Mouse (Mus musculus): ENCODE measurements at regions not wholly inside any gene's neighbourhood (a gene's known extent, or its start where the extent isn't known, plus 50 kb on each side); places are given as distances from the start of the nearest gene placed in this dataset.
A peak's percentile ranks its signal among the peaks of the same experiment; 100 is the strongest.

DNA sequence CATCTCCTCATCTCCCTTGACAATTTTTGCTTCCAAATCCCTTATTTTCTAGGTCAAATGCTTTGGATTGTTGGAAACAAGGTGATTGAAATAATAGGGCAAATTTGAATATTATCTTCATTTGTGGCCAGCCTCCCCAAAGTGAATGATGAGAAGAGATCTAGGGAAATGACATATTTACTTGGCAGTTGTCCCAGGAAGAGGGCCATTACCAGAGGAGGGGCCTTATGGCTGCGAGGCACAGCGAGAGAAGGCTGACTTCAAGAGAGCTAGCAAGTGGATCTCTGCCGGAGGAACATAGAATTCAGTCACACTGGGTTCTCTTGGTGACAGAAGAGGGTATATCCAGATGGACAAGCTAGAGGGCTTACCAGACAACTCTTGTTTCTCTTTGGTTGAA is 390.9 kb downstream of the Rps24 start:
- Histone ChIP-seq H3K27ac (ENCODE audit: low read length) (no peak overlapping the region), H3K9ac (ENCODE audit: low read depth, low read length) (no peak overlapping the region), H3K27me3 (replicated peaks; ENCODE audit: control insufficient read depth, insufficient read depth, low read length) (no peaks in the 10 kb centered on the region), H3K4me2 (ENCODE audit: low read depth, low read length) (no peak overlapping the region), H3K4me1 (ENCODE audit: control insufficient read depth, insufficient read depth, low read length) (no peaks in the 10 kb centered on the region), H3K9me3 (ENCODE audit: control insufficient read depth, low read length) (no peaks in the 10 kb centered on the region), H3K4me3 (ENCODE audit: low read length) (no peak overlapping the region), H3K36me3 (ENCODE audit: control insufficient read depth, insufficient read depth, low read length) (no peaks in the 10 kb centered on the region)
- ATAC-seq = no peak
- 41% methylated on average over 3 of the region's 3 CpGs for WGBS

GRCm38 (mm10) chr14:24886164-24886563 is 399.2 kb downstream of the Rps24 start:
- H3K27me3 ChIP-seq (replicated peaks; ENCODE audit: control insufficient read depth, insufficient read depth, low read length) = no peaks in the 10 kb centered on the region
- H3K4me3 ChIP-seq (ENCODE audit: low read length) = no peak overlapping the region
- H3K9ac ChIP-seq (ENCODE audit: low read depth, low read length) = no peak overlapping the region
- no peaks in the 10 kb centered on the region for H3K9me3 ChIP-seq (ENCODE audit: control insufficient read depth, low read length)
- no peaks in the 10 kb centered on the region for H3K4me1 ChIP-seq (ENCODE audit: control insufficient read depth, insufficient read depth, low read length)
- H3K4me2 ChIP-seq (ENCODE audit: low read depth, low read length) = no peak overlapping the region
- H3K27ac ChIP-seq (ENCODE audit: low read length) = no peak overlapping the region
- ATAC-seq = no peak
- no peaks in the 10 kb centered on the region for H3K36me3 ChIP-seq (ENCODE audit: control insufficient read depth, insufficient read depth, low read length)
- 85% methylated on average over 1 of the region's 1 CpGs for WGBS

DNA sequence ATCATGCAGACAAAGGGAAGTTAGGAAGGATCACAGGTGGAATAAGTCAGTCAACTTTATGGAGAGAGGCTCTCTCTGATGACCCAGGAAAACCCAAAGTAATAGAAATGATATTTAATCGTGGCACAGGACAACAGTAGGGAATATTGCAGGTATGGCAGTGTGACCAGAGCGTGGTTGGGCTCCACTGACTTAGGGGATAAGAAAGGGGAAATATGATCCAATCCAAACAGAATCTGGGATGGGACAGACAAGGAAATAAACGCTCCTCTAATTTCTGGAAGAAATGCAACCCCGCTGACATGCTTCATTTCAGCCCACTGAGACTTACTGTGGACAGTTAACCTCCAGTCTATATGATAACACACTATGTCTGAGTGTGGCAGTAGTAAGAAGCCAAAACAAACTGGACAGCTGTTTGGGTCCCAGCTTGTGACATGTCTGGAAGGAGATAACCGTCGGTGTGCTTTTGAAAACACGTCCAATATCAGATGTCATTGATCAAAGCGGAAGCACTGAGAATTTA is 400.0 kb downstream of the Rps24 start:
- H3K4me1 ChIP-seq (ENCODE audit: control insufficient read depth, insufficient read depth, low read length) = no peaks in the 10 kb centered on the region
- no peak overlapping the region for H3K27ac ChIP-seq (ENCODE audit: low read length)
- H3K36me3 ChIP-seq (ENCODE audit: control insufficient read depth, insufficient read depth, low read length) = no peaks in the 10 kb centered on the region
- no peak overlapping the region for H3K4me3 ChIP-seq (ENCODE audit: low read length)
- no peaks in the 10 kb centered on the region for H3K9me3 ChIP-seq (ENCODE audit: control insufficient read depth, low read length)
- no peak overlapping the region for H3K9ac ChIP-seq (ENCODE audit: low read depth, low read length)
- no peaks in the 10 kb centered on the region for H3K27me3 ChIP-seq (replicated peaks; ENCODE audit: control insufficient read depth, insufficient read depth, low read length)
- H3K4me2 ChIP-seq (ENCODE audit: low read depth, low read length) = no peak overlapping the region
- ATAC-seq = no peak
- WGBS = 77% methylated on average over 8 of the region's 8 CpGs

- no peaks in the 10 kb centered on the region for H3K4me1 ChIP-seq (ENCODE audit: control insufficient read depth, insufficient read depth, low read length)
- no peak for ATAC-seq
- 83% methylated on average over 2 of the region's 2 CpGs for WGBS
- no peak overlapping the region for H3K4me2 ChIP-seq (ENCODE audit: low read depth, low read length)
- no peaks in the 10 kb centered on the region for H3K9me3 ChIP-seq (ENCODE audit: control insufficient read depth, low read length)
- H3K9ac ChIP-seq (ENCODE audit: low read depth, low read length) = no peak overlapping the region
- no peaks in the 10 kb centered on the region for H3K36me3 ChIP-seq (ENCODE audit: control insufficient read depth, insufficient read depth, low read length)
- H3K4me3 ChIP-seq (ENCODE audit: low read length) = no peak overlapping the region
- H3K27ac ChIP-seq (ENCODE audit: low read length) = no peak overlapping the region
- no peaks in the 10 kb centered on the region for H3K27me3 ChIP-seq (replicated peaks; ENCODE audit: control insufficient read depth, insufficient read depth, low read length)
These were observed 403.9 kb downstream of the Rps24 start for GRCm38 (mm10) chr14:24890856-24891255.

DNA sequence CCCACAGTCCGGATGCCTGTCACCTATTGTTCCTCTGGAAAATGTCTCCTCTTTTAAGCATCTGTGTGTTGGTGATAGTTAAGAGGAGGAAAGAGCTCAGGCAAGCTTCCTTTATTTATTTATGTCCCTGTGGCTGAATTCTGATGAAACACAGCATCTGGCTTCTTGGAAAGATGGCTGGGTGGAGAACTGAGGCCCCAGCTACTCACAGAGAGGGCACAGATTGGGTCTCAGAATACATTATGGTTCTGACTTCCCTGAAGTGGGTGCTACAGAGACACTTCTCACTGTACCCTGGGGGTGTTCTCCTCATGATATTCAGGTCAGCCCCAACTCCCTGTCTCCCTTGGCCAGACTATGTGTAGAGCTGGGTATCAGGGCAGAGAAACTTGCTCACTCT is 408.3 kb downstream of the Rps24 start:
- ATAC-seq = no peak
- 41% methylated on average over 1 of the region's 1 CpGs for WGBS
- Histone ChIP-seq H3K27ac (ENCODE audit: low read length) (0 out of 2 replicates have a peak overlapping the region, but pooled peaks have one; percentile 10), H3K4me1 (ENCODE audit: control insufficient read depth, insufficient read depth, low read length) (no peaks in the 10 kb centered on the region), H3K4me3 (ENCODE audit: low read length) (no peak overlapping the region), H3K36me3 (ENCODE audit: control insufficient read depth, insufficient read depth, low read length) (no peaks in the 10 kb centered on the region), H3K9ac (ENCODE audit: low read depth, low read length) (no peak overlapping the region), H3K4me2 (ENCODE audit: low read depth, low read length) (no peak overlapping the region), H3K27me3 (replicated peaks; ENCODE audit: control insufficient read depth, insufficient read depth, low read length) (no peaks in the 10 kb centered on the region), H3K9me3 (ENCODE audit: control insufficient read depth, low read length) (no peaks in the 10 kb centered on the region)

- no peak overlapping the region for H3K4me2 ChIP-seq (ENCODE audit: low read depth, low read length)
- no peak for ATAC-seq
- no peaks in the 10 kb centered on the region for H3K9me3 ChIP-seq (ENCODE audit: control insufficient read depth, low read length)
- no peak overlapping the region for H3K27ac ChIP-seq (ENCODE audit: low read length)
- no peak overlapping the region for H3K9ac ChIP-seq (ENCODE audit: low read depth, low read length)
- WGBS = 85% methylated on average over 5 of the region's 5 CpGs
- H3K4me1 ChIP-seq (ENCODE audit: control insufficient read depth, insufficient read depth, low read length) = peaks cover 10% of the 10 kb centered on the region
- H3K4me3 ChIP-seq (ENCODE audit: low read length) = no peak overlapping the region
- no peaks in the 10 kb centered on the region for H3K36me3 ChIP-seq (ENCODE audit: control insufficient read depth, insufficient read depth, low read length)
- H3K27me3 ChIP-seq (replicated peaks; ENCODE audit: control insufficient read depth, insufficient read depth, low read length) = no peaks in the 10 kb centered on the region
These were observed 409.8 kb downstream of the Rps24 start for GRCm38 (mm10) chr14:24896681-24897080.

DNA sequence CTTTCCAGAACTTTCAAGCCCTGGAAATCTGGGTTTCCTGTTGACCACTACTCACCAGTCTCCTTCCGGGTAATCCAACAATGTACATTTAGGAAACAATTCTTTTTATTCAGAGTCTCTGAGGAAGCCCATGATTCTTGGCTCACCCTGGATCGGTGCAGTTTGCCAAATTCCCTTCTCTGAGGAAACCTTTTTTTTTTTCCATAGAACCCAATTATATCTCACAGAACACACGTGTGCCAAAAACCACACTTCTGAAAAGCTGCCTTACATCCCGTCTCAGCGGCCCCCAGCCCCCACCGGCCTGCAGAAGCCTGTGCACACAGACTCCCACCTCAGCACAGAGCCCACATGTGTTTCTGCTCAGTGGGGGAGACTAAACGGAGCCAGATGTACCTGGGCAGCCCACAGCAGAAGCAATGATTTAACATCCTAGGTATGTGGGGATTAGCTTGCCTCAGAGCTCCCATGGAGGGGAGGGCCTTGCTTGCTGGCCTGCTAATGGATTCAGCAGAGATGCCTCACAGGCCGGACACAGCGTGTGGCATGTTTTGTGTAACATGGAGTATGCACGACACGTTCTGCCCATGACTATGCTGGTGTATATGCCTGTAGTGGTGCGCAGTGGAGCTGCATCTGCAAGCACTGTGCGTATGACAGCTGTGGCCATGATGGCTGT is 413.7 kb downstream of the Rps24 start:
- peak; percentile 67 for ATAC-seq
- H3K9me3 ChIP-seq (ENCODE audit: control insufficient read depth, low read length) = no peaks in the 10 kb centered on the region
- H3K4me3 ChIP-seq (ENCODE audit: low read length) = no peak overlapping the region
- WGBS = 59% methylated on average over 13 of the region's 13 CpGs
- H3K4me2 ChIP-seq (ENCODE audit: low read depth, low read length) = no peak overlapping the region
- no peaks in the 10 kb centered on the region for H3K36me3 ChIP-seq (ENCODE audit: control insufficient read depth, insufficient read depth, low read length)
- H3K27me3 ChIP-seq (replicated peaks; ENCODE audit: control insufficient read depth, insufficient read depth, low read length) = no peaks in the 10 kb centered on the region
- peaks cover 12% of the 10 kb centered on the region for H3K4me1 ChIP-seq (ENCODE audit: control insufficient read depth, insufficient read depth, low read length)
- H3K27ac ChIP-seq (ENCODE audit: low read length) = peak overlapping the region; percentile 61
- peak overlapping the region; percentile 45; the same call in 1 of the 2 replicates for H3K9ac ChIP-seq (ENCODE audit: low read depth, low read length)

DNA sequence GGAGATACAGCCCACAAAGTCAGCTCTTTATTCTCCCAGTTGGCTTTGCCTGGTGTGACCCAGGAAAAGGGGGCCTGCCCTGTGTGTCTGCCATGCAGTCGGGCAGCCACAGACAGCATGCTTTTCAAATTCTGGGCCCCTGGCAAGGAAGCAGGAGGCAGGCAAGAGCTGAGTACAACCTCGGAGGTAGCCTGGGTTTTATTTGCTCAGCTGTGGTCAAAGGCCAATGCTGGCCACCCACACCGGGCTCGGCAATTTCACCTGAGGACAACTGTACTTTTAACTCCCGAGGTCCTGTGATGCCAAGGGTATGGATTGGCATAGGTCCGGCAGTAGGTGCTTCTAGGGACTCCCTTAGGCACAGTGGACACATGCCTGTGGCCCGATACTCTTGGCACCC is 414.8 kb downstream of the Rps24 start:
- H3K4me2 ChIP-seq (ENCODE audit: low read depth, low read length) = no peak overlapping the region
- no peak overlapping the region for H3K4me3 ChIP-seq (ENCODE audit: low read length)
- no peak overlapping the region for H3K27ac ChIP-seq (ENCODE audit: low read length)
- H3K27me3 ChIP-seq (replicated peaks; ENCODE audit: control insufficient read depth, insufficient read depth, low read length) = no peaks in the 10 kb centered on the region
- 0 out of 2 replicates have a peak overlapping the region, but pooled peaks have one; percentile 24 for H3K9ac ChIP-seq (ENCODE audit: low read depth, low read length)
- H3K9me3 ChIP-seq (ENCODE audit: control insufficient read depth, low read length) = no peaks in the 10 kb centered on the region
- 57% methylated on average over 7 of the region's 7 CpGs for WGBS
- H3K36me3 ChIP-seq (ENCODE audit: control insufficient read depth, insufficient read depth, low read length) = no peaks in the 10 kb centered on the region
- peaks cover 12% of the 10 kb centered on the region for H3K4me1 ChIP-seq (ENCODE audit: control insufficient read depth, insufficient read depth, low read length)
- ATAC-seq = 0 out of 2 replicates have a peak, but pooled peaks have one; percentile 26

DNA sequence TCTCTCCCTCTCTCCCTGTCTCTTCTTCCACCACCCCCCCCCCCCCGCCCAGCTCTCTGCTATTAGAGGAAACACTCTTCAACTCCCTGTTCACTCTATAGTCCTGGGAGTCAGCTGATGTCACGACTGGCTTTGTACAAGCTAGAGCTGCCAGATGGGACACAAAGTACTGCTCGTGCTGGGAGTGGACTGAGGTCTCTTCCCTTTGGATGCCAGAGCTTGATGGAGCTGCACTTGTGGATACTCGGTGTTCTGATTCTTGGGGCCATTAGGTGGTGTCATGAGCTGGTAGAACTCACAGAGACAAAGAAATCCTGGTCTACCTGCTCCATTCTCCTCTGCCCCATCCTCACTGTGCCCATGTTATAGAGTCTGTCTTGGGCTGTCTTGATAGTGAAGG is 415.9 kb downstream of the Rps24 start:
- Histone ChIP-seq H3K9ac (ENCODE audit: low read depth, low read length) (no peak overlapping the region), H3K4me3 (ENCODE audit: low read length) (no peak overlapping the region), H3K27me3 (replicated peaks; ENCODE audit: control insufficient read depth, insufficient read depth, low read length) (no peaks in the 10 kb centered on the region), H3K27ac (ENCODE audit: low read length) (no peak overlapping the region), H3K36me3 (ENCODE audit: control insufficient read depth, insufficient read depth, low read length) (no peaks in the 10 kb centered on the region), H3K4me2 (ENCODE audit: low read depth, low read length) (no peak overlapping the region), H3K4me1 (ENCODE audit: control insufficient read depth, insufficient read depth, low read length) (peaks cover 12% of the 10 kb centered on the region), H3K9me3 (ENCODE audit: control insufficient read depth, low read length) (no peaks in the 10 kb centered on the region)
- 9% methylated on average over 3 of the region's 4 CpGs for WGBS
- ATAC-seq = no peak; the same call in 1 of the 2 replicates

- WGBS = 77% methylated on average over 6 of the region's 6 CpGs
- Histone ChIP-seq H3K4me1 (ENCODE audit: control insufficient read depth, insufficient read depth, low read length) (peaks cover 12% of the 10 kb centered on the region), H3K36me3 (ENCODE audit: control insufficient read depth, insufficient read depth, low read length) (no peaks in the 10 kb centered on the region), H3K9me3 (ENCODE audit: control insufficient read depth, low read length) (no peaks in the 10 kb centered on the region), H3K27ac (ENCODE audit: low read length) (no peak overlapping the region), H3K9ac (ENCODE audit: low read depth, low read length) (no peak overlapping the region), H3K4me3 (ENCODE audit: low read length) (no peak overlapping the region), H3K4me2 (ENCODE audit: low read depth, low read length) (no peak overlapping the region), H3K27me3 (replicated peaks; ENCODE audit: control insufficient read depth, insufficient read depth, low read length) (no peaks in the 10 kb centered on the region)
- no peak for ATAC-seq
These were observed 417.8 kb downstream of the Rps24 start for GRCm38 (mm10) chr14:24904712-24905111.

All from intestine, embryonic 16.5 days (tissue).